Mouse (Mus musculus) cerebellum, adult 18-20 months (tissue): ENCODE measurements around the gene Rhobtb1.

Source experiments
- DNase-seq, 2 experiments: peaks; one replicate each; pipeline ENCODE4 v3.0.0; 2021

Gene Rhobtb1

GRCm38 (mm10) chr10:69211976-69212375, 60.7 kb downstream of the Rhobtb1 start:
- peak in 1 of 2 experiments; percentile 17 for DNase-seq

GRCm38 (mm10) chr10:69212542-69213440, 61.6 kb downstream of the Rhobtb1 start, which contains the start of gene A930033H14Rik:
Gene A930033H14Rik, minus strand, starts transcription at chr10:69213098.
- peak; percentile 36 to 69 for DNase-seq

- peak in 1 of 2 experiments; percentile 22 for DNase-seq
Observed at GRCm38 (mm10) chr10:69213451-69213877, 62.2 kb downstream of the Rhobtb1 start.

GRCm38 (mm10) chr10:69213986-69214385, 62.8 kb downstream of the Rhobtb1 start:
- DNase-seq: no peak

GRCm38 (mm10) chr10:69217127-69217690, 66.0 kb downstream of the Rhobtb1 start:
- DNase-seq: no peak

GRCm38 (mm10) chr10:69218458-69219288, 67.4 kb downstream of the Rhobtb1 start:
- no peak for DNase-seq

- DNase-seq: no peak
Observed at GRCm38 (mm10) chr10:69219289-69219626, 68.0 kb downstream of the Rhobtb1 start.

GRCm38 (mm10) chr10:69220296-69220695, 69.1 kb downstream of the Rhobtb1 start:
- DNase-seq: no peak

GRCm38 (mm10) chr10:69221148-69221547, 69.9 kb downstream of the Rhobtb1 start:
- DNase-seq: no peak

GRCm38 (mm10) chr10:69221955-69222354, 70.7 kb downstream of the Rhobtb1 start:
- no peak for DNase-seq

- DNase-seq: no peak
Observed at GRCm38 (mm10) chr10:69223232-69223631, 72.0 kb downstream of the Rhobtb1 start.

GRCm38 (mm10) chr10:69224276-69224675, 73.0 kb downstream of the Rhobtb1 start:
- no peak for DNase-seq

GRCm38 (mm10) chr10:69225471-69225870, 74.2 kb downstream of the Rhobtb1 start:
- no peak for DNase-seq

GRCm38 (mm10) chr10:69225951-69226350, 74.7 kb downstream of the Rhobtb1 start:
- no peak for DNase-seq

- no peak for DNase-seq
Observed at GRCm38 (mm10) chr10:69237185-69237584, 86.0 kb downstream of the Rhobtb1 start.

- no peak for DNase-seq
Observed at GRCm38 (mm10) chr10:69237781-69238180, 86.5 kb downstream of the Rhobtb1 start.

GRCm38 (mm10) chr10:69238311-69238710, 87.1 kb downstream of the Rhobtb1 start:
- DNase-seq: peak in 1 of 2 experiments; percentile 7

- no peak for DNase-seq
Observed at GRCm38 (mm10) chr10:69240530-69240929, 89.3 kb downstream of the Rhobtb1 start.

- no peak for DNase-seq
Observed at GRCm38 (mm10) chr10:69245151-69245550, 93.9 kb downstream of the Rhobtb1 start.

GRCm38 (mm10) chr10:69245906-69246668, 94.9 kb downstream of the Rhobtb1 start:
- DNase-seq: peak in 1 of 2 experiments; percentile 17

- DNase-seq: no peak
Observed at GRCm38 (mm10) chr10:69246762-69247161, 95.5 kb downstream of the Rhobtb1 start.

- no peak for DNase-seq
Observed at GRCm38 (mm10) chr10:69247311-69248033, 96.2 kb downstream of the Rhobtb1 start.
